ENCODE assay signal across 12 mouse cellular contexts in genomic region chr15:11084241-11084992, GRCm38 (mm10). TPM values are rescaled to one million over a fixed set of nuclear protein-coding genes. Genes with fewer than 3 reads are reported as not detected.
DNase-seq lines count a peak whose midpoint lies in the region; ATAC-seq and TF ChIP-seq lines count a peak whose summit lies in the region.
"Had no signal": no experiment of that assay in that cellular context is flagged by ENCODE, and none has a peak within 500 bp of the region (broad histone marks: within the 10 kb centered on the region; RNA-seq: fewer than 3 reads in every experiment).

No protein-coding gene starts in this region.

- no peak overlapping the region for H3ac ChIP-seq in myocyte (ENCODE audit: control insufficient read depth, insufficient read length)

- H3K27ac ChIP-seq in heart, embryonic 15.5 days = peak overlapping the region; percentile 40
- H3K27ac ChIP-seq in heart, embryonic 11.5 days (ENCODE audit: low read depth, low read length) = no peak overlapping the region
- H3K27ac ChIP-seq in hindbrain, embryonic 13.5 days = peak overlapping the region; percentile 32; the same call in 1 of the 2 replicates
- no peak overlapping the region for H3K27ac ChIP-seq in kidney, embryonic 14.5 days (ENCODE audit: low read depth, low read length)
- H3K27ac ChIP-seq: neural tube, embryonic 12.5 days had no signal

- WGBS in heart, embryonic 15.5 days = 42% methylated on average over 9 of the region's 9 CpGs
- 45% methylated on average over 9 of the region's 9 CpGs for WGBS in heart, embryonic 11.5 days (ENCODE audit: insufficient replicate concordance)
- 31% methylated on average over 9 of the region's 9 CpGs for WGBS in hindbrain, embryonic 13.5 days
- 26% methylated on average over 9 of the region's 9 CpGs for WGBS in kidney, embryonic 14.5 days

- no peak for ATAC-seq in heart, embryonic 15.5 days (replicated peaks; ENCODE audit: insufficient number of reproducible peaks, insufficient read depth, low FRiP score, low read depth)
- ATAC-seq in heart, embryonic 11.5 days (replicated peaks; ENCODE audit: insufficient number of reproducible peaks, low FRiP score, low TSS enrichment) = no peak
- no peak for ATAC-seq in hindbrain, embryonic 13.5 days (ENCODE audit: low FRiP score)
- no peak for ATAC-seq in kidney, embryonic 14.5 days (ENCODE audit: low FRiP score, low TSS enrichment)
- ATAC-seq: CD4-positive, CD25-positive, alpha-beta regulatory T cell, adult 4 months had no signal

- 0 out of 2 replicates have a peak, but pooled peaks cover 2% of the 10 kb centered on the region for H3K4me1 ChIP-seq in heart, embryonic 15.5 days (replicated peaks)
- H3K4me1 ChIP-seq in heart, embryonic 11.5 days (ENCODE audit: control insufficient read depth, insufficient read depth, low read length) = no peaks in the 10 kb centered on the region
- peaks cover 22% of the 10 kb centered on the region for H3K4me1 ChIP-seq in hindbrain, embryonic 13.5 days (replicated peaks)
- no peaks in the 10 kb centered on the region for H3K4me1 ChIP-seq in kidney, embryonic 14.5 days (ENCODE audit: control insufficient read depth, insufficient read depth, low read length)

- H3K4me3 ChIP-seq in heart, embryonic 15.5 days = no peak overlapping the region
- no peak overlapping the region for H3K4me3 ChIP-seq in heart, embryonic 11.5 days (ENCODE audit: low read depth, low read length)
- H3K4me3 ChIP-seq in hindbrain, embryonic 13.5 days = no peak overlapping the region
- no peak overlapping the region for H3K4me3 ChIP-seq in myocyte
- H3K4me3 ChIP-seq in kidney, embryonic 14.5 days (ENCODE audit: low read length) = no peak overlapping the region
- H3K4me3 ChIP-seq: neural tube, embryonic 12.5 days had no signal

- TF ChIP-seq CTCF in brain, embryonic 14.5 days (IDR thresholded peaks at IDR 0.05; ENCODE audit: borderline replicate concordance, extremely low read depth, insufficient read depth, insufficient read length) = no peak

- TF ChIP-seq POLR2A in brain, embryonic 14.5 days (IDR thresholded peaks at IDR 0.05; ENCODE audit: borderline replicate concordance, extremely low read depth, insufficient read depth, insufficient read length, poor library complexity, severe bottlenecking) = no peak
- TF ChIP-seq POLR2A in myocyte (IDR thresholded peaks at IDR 0.05; ENCODE audit: insufficient read length, low read depth) = no peak

- H3K79me2 ChIP-seq in myocyte (ENCODE audit: control insufficient read depth, insufficient read depth) = no peaks in the 10 kb centered on the region

- H3K36me3 ChIP-seq in heart, embryonic 15.5 days = no peaks in the 10 kb centered on the region
- H3K36me3 ChIP-seq in heart, embryonic 11.5 days (ENCODE audit: control insufficient read depth, insufficient read depth, low read length) = no peaks in the 10 kb centered on the region
- H3K36me3 ChIP-seq in hindbrain, embryonic 13.5 days = no peaks in the 10 kb centered on the region
- H3K36me3 ChIP-seq in myocyte (ENCODE audit: control insufficient read depth, insufficient read depth) = no peaks in the 10 kb centered on the region
- no peaks in the 10 kb centered on the region for H3K36me3 ChIP-seq in kidney, embryonic 14.5 days (ENCODE audit: control insufficient read depth, insufficient read depth, low read length)
- H3K36me3 ChIP-seq: neural tube, embryonic 12.5 days had no signal

- H3K4me2 ChIP-seq in heart, embryonic 15.5 days = no peak overlapping the region
- no peak overlapping the region for H3K4me2 ChIP-seq in heart, embryonic 11.5 days
- H3K4me2 ChIP-seq in hindbrain, embryonic 13.5 days = no peak overlapping the region
- peak overlapping the region; percentile 65 for H3K4me2 ChIP-seq in myocyte (ENCODE audit: low read depth)
- no peak overlapping the region for H3K4me2 ChIP-seq in kidney, embryonic 14.5 days (replicated peaks; ENCODE audit: low read depth, low read length)
- H3K4me2 ChIP-seq: neural tube, embryonic 12.5 days had no signal

- no peaks in the 10 kb centered on the region for H3K27me3 ChIP-seq in heart, embryonic 15.5 days
- H3K27me3 ChIP-seq in heart, embryonic 11.5 days (ENCODE audit: control insufficient read depth, insufficient read depth, low read length) = no peaks in the 10 kb centered on the region
- no peaks in the 10 kb centered on the region for H3K27me3 ChIP-seq in hindbrain, embryonic 13.5 days
- no peaks in the 10 kb centered on the region for H3K27me3 ChIP-seq in myocyte (ENCODE audit: control insufficient read depth, insufficient read depth, insufficient read length)
- H3K27me3 ChIP-seq in kidney, embryonic 14.5 days (ENCODE audit: control insufficient read depth, insufficient read depth, low read length) = no peaks in the 10 kb centered on the region
- H3K27me3 ChIP-seq: neural tube, embryonic 12.5 days had no signal

- H3K9me3 ChIP-seq in heart, embryonic 15.5 days (replicated peaks) = no peaks in the 10 kb centered on the region
- no peaks in the 10 kb centered on the region for H3K9me3 ChIP-seq in heart, embryonic 11.5 days (replicated peaks; ENCODE audit: control insufficient read depth, low read length)
- H3K9me3 ChIP-seq in hindbrain, embryonic 13.5 days = no peaks in the 10 kb centered on the region
- no peaks in the 10 kb centered on the region for H3K9me3 ChIP-seq in kidney, embryonic 14.5 days (ENCODE audit: control insufficient read depth, low read length)
- H3K9me3 ChIP-seq: neural tube, embryonic 12.5 days had no signal

- DNase-seq in brain, embryonic 14.5 days (ENCODE audit: low read depth) = peak; percentile 35
- DNase-seq in urinary bladder, postnatal 25 days (ENCODE audit: low spot score) = no peak
- no peak for DNase-seq in urinary bladder, adult 2 months (ENCODE audit: low spot score)
- DNase-seq: kidney, adult 8-10 months; lung, postnatal 4 days had no signal

- H3K9ac ChIP-seq in heart, embryonic 15.5 days = no peak overlapping the region
- no peak overlapping the region for H3K9ac ChIP-seq in heart, embryonic 11.5 days (ENCODE audit: low read depth, low read length)
- no peak overlapping the region for H3K9ac ChIP-seq in hindbrain, embryonic 13.5 days
- H3K9ac ChIP-seq in kidney, embryonic 14.5 days (ENCODE audit: low read depth, low read length) = no peak overlapping the region
- H3K9ac ChIP-seq: neural tube, embryonic 12.5 days had no signal

TF ChIP-seq in myocyte, 11 proteins besides CTCF, POLR2A, EP300 and RAD21:
- no peak for TF ChIP-seq CEBPB (IDR thresholded peaks at IDR 0.05; ENCODE audit: insufficient read depth, poor library complexity, severe bottlenecking)
- TF ChIP-seq MAX (IDR thresholded peaks at IDR 0.05; ENCODE audit: low read depth) = no peak
- no peak for TF ChIP-seq E2F4 (IDR thresholded peaks at IDR 0.05; ENCODE audit: insufficient read depth)
- TF ChIP-seq MYOD1 (IDR thresholded peaks at IDR 0.05; ENCODE audit: control insufficient read depth in 1 of 3, insufficient read length in 2 of 3, low read depth in 2 of 3) = no peak
TF ChIP-seq in myocyte: peak in this region for 0.

RNA-seq across cellular contexts. Expression of gene Adamts12, which starts 19.8 kb away (rescaled TPM):
- 1.7 and 2.0 TPM in 2 replicates for polyA plus RNA-seq in heart, embryonic 15.5 days (2015; fragmentation: Nextera tagmentation; extraction: Ambion mirVana)
- polyA plus RNA-seq in heart, embryonic 11.5 days (2014; fragmentation: Nextera tagmentation; extraction: Ambion mirVana) = 1.4 and 1.5 TPM in 2 replicates
- polyA plus RNA-seq in brain, embryonic 14.5 days (2012; rRNA removed) = 2.0 and 4.9 TPM in 2 replicates
- polyA plus RNA-seq in hindbrain, embryonic 13.5 days (2015; fragmentation: Nextera tagmentation; extraction: Ambion mirVana) = 2.1 and 2.4 TPM in 2 replicates
- 0.55 TPM for polyA plus RNA-seq in myocyte (2012; fragmentation: generic; extraction: Trizol)
- 2.9 and 3.5 TPM in 2 replicates for polyA plus RNA-seq in urinary bladder, adult 2 months (2012; rRNA removed)
- polyA plus RNA-seq in kidney, embryonic 14.5 days (2014; fragmentation: Nextera tagmentation; extraction: Ambion mirVana) = 5.0 and 5.1 TPM in 2 replicates

RNA-seq across cellular contexts. Expression of gene Rxfp3, which starts 46.6 kb away (rescaled TPM):
- polyA plus RNA-seq in heart, embryonic 15.5 days (2015; fragmentation: Nextera tagmentation; extraction: Ambion mirVana) = 0.04 TPM in 1 of 2 replicates, not detected in the other
- polyA plus RNA-seq in heart, embryonic 11.5 days (2014; fragmentation: Nextera tagmentation; extraction: Ambion mirVana) = 0.25 TPM in 1 of 2 replicates, not detected in the other
- polyA plus RNA-seq in brain, embryonic 14.5 days (2012; rRNA removed) = 1.0 and 2.3 TPM in 2 replicates
- polyA plus RNA-seq in hindbrain, embryonic 13.5 days (2015; fragmentation: Nextera tagmentation; extraction: Ambion mirVana) = 3.9 and 4.2 TPM in 2 replicates
- 0.02 TPM for polyA plus RNA-seq in myocyte (2012; fragmentation: generic; extraction: Trizol)
- polyA plus RNA-seq in urinary bladder, adult 2 months (2012; rRNA removed) = 0.03 and 0.10 TPM in 2 replicates
- 0.24 and 0.65 TPM in 2 replicates for polyA plus RNA-seq in kidney, embryonic 14.5 days (2014; fragmentation: Nextera tagmentation; extraction: Ambion mirVana)
- polyA plus RNA-seq: CD4-positive, CD25-positive, alpha-beta regulatory T cell, adult 4 months had no signal

Comparison
In these comparisons a context has a peak if more than half of its experiments do, and no peak if none do; other contexts are left out.
1. H3K27ac ChIP-seq: peak in heart, embryonic 15.5 days (single experiment) and hindbrain, embryonic 13.5 days (single experiment); none in heart, embryonic 11.5 days (single experiment) and kidney, embryonic 14.5 days (single experiment).